Mouse (Mus musculus): ENCODE results near the gene Olfr118. TPM values are rescaled to one million over a fixed set of nuclear protein-coding genes. Genes with fewer than 3 reads are reported as not detected.

Gene Olfr118
- not detected for total RNA-seq (2023)

GRCm38 (mm10) chr17:37666688-37667087 is at the start of gene Olfr118:
Olfr118 (plus strand) TSS chr17:37666988.

GRCm38 (mm10) chr17:37627009-37627408 is 39.8 kb upstream of the Olfr118 start, which contains the start of the genes Olfr115 and Olfr116:
Olfr115 (minus strand) TSS chr17:37627109.
Olfr116 (minus strand) TSS chr17:37627199.

GRCm38 (mm10) chr17:37663682-37664081 is 3.1 kb upstream of the Olfr118 start, which contains the start of gene Olfr117:
Olfr117 (minus strand) TSS chr17:37663782.

GRCm38 (mm10) chr17:37696264-37696663 is 29.5 kb downstream of the Olfr118 start, which contains the start of gene Olfr119:
Olfr119 (plus strand) TSS chr17:37696564.

GRCm38 (mm10) chr17:37721508-37721907 is 54.7 kb downstream of the Olfr118 start, which contains the start of gene Olfr120:
Olfr120 (plus strand) TSS chr17:37721808.

Other genes with a start within 250 kb of the Olfr118 start
- not detected for gene Olfr108, start 221.5 kb upstream of the Olfr118 start, total RNA-seq (2023)
- not detected for gene Olfr109, start 208.1 kb upstream of the Olfr118 start, total RNA-seq (2023)
- not detected for gene H2-M2, start 183.4 kb upstream of the Olfr118 start, total RNA-seq (2023)
- gene Olfr110, start 174.5 kb upstream of the Olfr118 start, total RNA-seq (2023): not detected
- gene Olfr111, start 159.0 kb upstream of the Olfr118 start, total RNA-seq (2023): not detected
- not detected for gene Olfr112, start 97.5 kb upstream of the Olfr118 start, total RNA-seq (2023)
- gene Olfr113, start 89.3 kb upstream of the Olfr118 start, total RNA-seq (2023): not detected
- not detected for gene Olfr114, start 74.2 kb upstream of the Olfr118 start, total RNA-seq (2023)
- gene Olfr115, start 39.9 kb upstream of the Olfr118 start, total RNA-seq (2023): not detected
- gene Olfr116, start 39.8 kb upstream of the Olfr118 start, total RNA-seq (2023): not detected
- not detected for gene Olfr117, start 3.2 kb upstream of the Olfr118 start, total RNA-seq (2023)
- not detected for gene Olfr119, start 29.6 kb downstream of the Olfr118 start, total RNA-seq (2023)
- not detected for gene Olfr120, start 54.8 kb downstream of the Olfr118 start, total RNA-seq (2023)
- gene Olfr121, start 81.9 kb downstream of the Olfr118 start, total RNA-seq (2023): not detected
- not detected for gene Olfr122, start 101.6 kb downstream of the Olfr118 start, total RNA-seq (2023)
- gene Olfr123, start 126.5 kb downstream of the Olfr118 start, total RNA-seq (2023): not detected
- not detected for gene Olfr124, start 132.9 kb downstream of the Olfr118 start, total RNA-seq (2023)
- not detected for gene Olfr125, start 166.0 kb downstream of the Olfr118 start, total RNA-seq (2023)
- not detected for gene Olfr126, start 180.5 kb downstream of the Olfr118 start, total RNA-seq (2023)
- gene Olfr127, start 233.4 kb downstream of the Olfr118 start, total RNA-seq (2023): not detected